ENCODE assay signal across 14 mouse cellular contexts in the genomic region with DNA sequence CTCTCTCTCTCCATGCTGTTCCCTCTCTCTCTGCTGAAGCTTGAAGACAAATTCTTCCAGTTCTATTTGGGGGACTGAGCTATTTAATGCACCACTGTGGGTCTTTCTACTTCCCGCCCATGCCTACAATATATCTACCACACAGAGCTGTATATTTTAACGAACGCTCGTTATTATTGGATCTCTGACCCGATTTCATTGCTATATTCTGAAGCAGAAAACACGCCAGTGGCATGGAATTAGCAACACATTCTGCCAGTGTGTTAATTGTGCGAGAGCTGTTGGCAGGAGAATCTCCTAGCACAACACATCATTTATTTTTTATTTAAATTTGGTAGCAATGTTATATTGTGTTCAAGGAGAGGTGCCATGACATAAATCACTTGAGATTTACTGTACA.
A peak's percentile ranks its signal among the peaks of the same experiment; 100 is the strongest.
DNase-seq lines count a peak whose midpoint lies in the region; ATAC-seq and TF ChIP-seq lines count a peak whose summit lies in the region.
"Had no signal": no experiment of that assay in that cellular context is flagged by ENCODE, and none has a peak within 500 bp of the region (broad histone marks: within the 10 kb centered on the region; RNA-seq: fewer than 3 reads in every experiment).

No protein-coding gene starts in this region.

- TF ChIP-seq POLR2A in olfactory bulb, adult 2 months (IDR thresholded peaks at IDR 0.05; ENCODE audit: insufficient read depth, low read depth, low read length): no peak

- no peaks in the 10 kb centered on the region for H3K36me3 ChIP-seq in forebrain, embryonic 12.5 days (replicated peaks)
- H3K36me3 ChIP-seq: liver, embryonic 15.5 days; stomach, embryonic 15.5 days had no signal

- H3K9me3 ChIP-seq in forebrain, embryonic 12.5 days: no peaks in the 10 kb centered on the region
- H3K9me3 ChIP-seq: liver, embryonic 15.5 days; stomach, embryonic 15.5 days had no signal

- peak; percentile 55 for DNase-seq in left cerebral cortex, adult 11 months (ENCODE audit: low spot score)
- DNase-seq in left cerebral cortex, postnatal 4 days: no peak
- peak; percentile 72 to 80 for DNase-seq in frontal cortex, adult 2 months (ENCODE audit: extremely low spot score in 1 of 2, low spot score in 1 of 2)
- no peak for DNase-seq in spleen, adult 18-20 months
- DNase-seq in cerebellum, postnatal 4 days (ENCODE audit: low spot score in 2 of 2): no peak
- DNase-seq: cerebellum, postnatal 14 days; heart, adult 18-20 months; kidney, postnatal 14 days had no signal

- 47% methylated on average over 7 of the region's 7 CpGs for WGBS in forebrain, embryonic 12.5 days
- WGBS in olfactory bulb, adult 2 months: 38% methylated on average over 7 of the region's 7 CpGs

- no peak overlapping the region for H3K4me3 ChIP-seq in forebrain, embryonic 12.5 days (replicated peaks)
- no peak overlapping the region for H3K4me3 ChIP-seq in olfactory bulb, adult 2 months (ENCODE audit: insufficient read depth, low read depth, low read length)
- H3K4me3 ChIP-seq: liver, embryonic 15.5 days; stomach, embryonic 15.5 days had no signal

- no peak overlapping the region for H3K4me2 ChIP-seq in forebrain, embryonic 12.5 days
- H3K4me2 ChIP-seq: liver, embryonic 15.5 days; stomach, embryonic 15.5 days had no signal

- no peak for TF ChIP-seq CTCF in olfactory bulb, adult 2 months (IDR thresholded peaks at IDR 0.05; ENCODE audit: insufficient read depth, low read depth, low read length)

- H3K9ac ChIP-seq in forebrain, embryonic 12.5 days: no peak overlapping the region
- H3K9ac ChIP-seq: liver, embryonic 15.5 days; stomach, embryonic 15.5 days had no signal

- no peaks in the 10 kb centered on the region for H3K27me3 ChIP-seq in forebrain, embryonic 12.5 days
- H3K27me3 ChIP-seq: liver, embryonic 15.5 days; Patski; stomach, embryonic 15.5 days had no signal

- peak overlapping the region; percentile 80 for H3K27ac ChIP-seq in forebrain, embryonic 12.5 days
- peak overlapping the region; percentile 58; the same call in 1 of the 2 replicates for H3K27ac ChIP-seq in olfactory bulb, adult 2 months (ENCODE audit: insufficient read depth, low read depth, low read length)
- H3K27ac ChIP-seq: liver, embryonic 15.5 days; stomach, embryonic 15.5 days had no signal

- no peak; the same call in 1 of the 2 replicates for ATAC-seq in forebrain, embryonic 12.5 days (ENCODE audit: low FRiP score)
- ATAC-seq: intestine, embryonic 16.5 days; Patski had no signal

- peaks cover 27% of the 10 kb centered on the region for H3K4me1 ChIP-seq in forebrain, embryonic 12.5 days
- H3K4me1 ChIP-seq in olfactory bulb, adult 2 months (ENCODE audit: control insufficient read depth, insufficient read depth, low read length): peaks cover 11% of the 10 kb centered on the region
- H3K4me1 ChIP-seq: liver, embryonic 15.5 days; stomach, embryonic 15.5 days had no signal

- intact Hi-C loops in left cerebral cortex, postnatal 4 days (cut with DNase I): no loop called here

Comparison
In these comparisons a context has a peak if more than half of its experiments do, and no peak if none do; other contexts are left out.
1. DNase-seq: peak in left cerebral cortex, adult 11 months (single experiment) and frontal cortex, adult 2 months (2 of 2); none in left cerebral cortex, postnatal 4 days (single experiment), spleen, adult 18-20 months (0 of 2) and cerebellum, postnatal 4 days (0 of 2).